Mouse (Mus musculus) embryonic facial prominence, embryonic 15.5 days (tissue): Measurements from ENCODE around the gene Rhbdd3. TPM values are rescaled to one million over a fixed set of nuclear protein-coding genes. Genes with fewer than 3 reads are reported as not detected.

Experiments used
- ATAC-seq: fragments of 200-750 bp; cut with Nextera tagmentation; 2 replicates; pipeline ENCODE4 v1.8.0; 2017; ENCODE audit warnings: low read depth, moderate TSS enrichment; ENCODE audit not compliant: insufficient number of reproducible peaks, low FRiP score, low TSS enrichment
- H3K27ac ChIP-seq: fragments of 300-500 bp; sonication (generic); replicated peaks from 2 replicates; pipeline ENCODE4 v1.5.1; 2015; ENCODE audit warnings: mild to moderate bottlenecking, inconsistent platforms
- H3K27me3 ChIP-seq: fragments of 300-500 bp; sonication (generic); 2 replicates; pipeline ENCODE4 v1.6.1; 2015; ENCODE audit warnings: inconsistent platforms
- H3K36me3 ChIP-seq: fragments of 300-500 bp; sonication (generic); 2 replicates; pipeline ENCODE4 v1.6.1; 2015; ENCODE audit warnings: mild to moderate bottlenecking, inconsistent platforms
- H3K4me1 ChIP-seq: fragments of 300-500 bp; sonication (generic); 2 replicates; pipeline ENCODE4 v1.6.1; 2015; ENCODE audit warnings: inconsistent platforms
- H3K4me2 ChIP-seq: fragments of 300-500 bp; sonication (generic); replicated peaks from 2 replicates; pipeline ENCODE4 v1.6.1; 2015; ENCODE audit warnings: mild to moderate bottlenecking, inconsistent platforms
- H3K4me3 ChIP-seq: fragments of 300-500 bp; sonication (generic); replicated peaks from 2 replicates; pipeline ENCODE4 v1.5.1; 2015; ENCODE audit warnings: mild to moderate bottlenecking, inconsistent platforms
- H3K9ac ChIP-seq: fragments of 300-500 bp; sonication (generic); 2 replicates; pipeline ENCODE4 v1.6.1; 2015; ENCODE audit warnings: inconsistent platforms
- H3K9me3 ChIP-seq: fragments of 300-500 bp; sonication (generic); replicated peaks from 2 replicates; pipeline ENCODE4 v1.6.1; 2016; ENCODE audit warnings: inconsistent platforms
- WGBS: fragments of 180-500 bp; shearing (Covaris S2); methylation state at CpG from one replicate; pipeline ENCODE4 v1.1.7; 2015; 5-methylcytosine and 5-hydroxymethylcytosine counted together
- polyA plus RNA-seq: library from polyadenylated mRNA; unstranded; fragments of >200 nt; fragmentation: Nextera tagmentation; extraction: Ambion mirVana; gene quantifications from 2 replicates; pipeline ENCODE4 v1.2.1, GENCODE M21; 2015

The Rhbdd3 gene
- polyA plus RNA-seq, 1 experiment from 2014 or later = 29.4 TPM

- Histone ChIP-seq H3K27ac (no peak overlapping the region), H3K36me3 (no peaks in the 10 kb centered on the region), H3K4me3 (0 out of 2 replicates have a peak overlapping the region, but pooled peaks have one; percentile 4), H3K4me1 (peaks cover 72% of the 10 kb centered on the region), H3K9me3 (no peaks in the 10 kb centered on the region), H3K4me2 (0 out of 2 replicates have a peak overlapping the region, but pooled peaks have one; percentile 6), H3K27me3 (peaks cover 90% of the 10 kb centered on the region), H3K9ac (no peak overlapping the region)
- 14% methylated on average over 14 of the region's 14 CpGs for WGBS
- no peak for ATAC-seq
Measured at GRCm38 (mm10) chr11:5059230-5059629, 39.5 kb upstream of the Rhbdd3 start.

GRCm38 (mm10) chr11:5059704-5060156, 39.0 kb upstream of the Rhbdd3 start:
- Histone ChIP-seq H3K9ac (no peak overlapping the region), H3K9me3 (no peaks in the 10 kb centered on the region), H3K4me3 (no peak overlapping the region), H3K27me3 (peaks cover 90% of the 10 kb centered on the region), H3K36me3 (no peaks in the 10 kb centered on the region), H3K4me2 (0 out of 2 replicates have a peak overlapping the region, but pooled peaks have one; percentile 6), H3K27ac (no peak overlapping the region), H3K4me1 (peaks cover 77% of the 10 kb centered on the region)
- WGBS = 9% methylated on average over 27 of the region's 27 CpGs
- ATAC-seq = no peak

GRCm38 (mm10) chr11:5060756-5061412, 37.8 kb upstream of the Rhbdd3 start:
- no peak overlapping the region for H3K27ac ChIP-seq
- H3K9me3 ChIP-seq = no peaks in the 10 kb centered on the region
- WGBS = 59% methylated on average over 28 of the region's 28 CpGs
- H3K36me3 ChIP-seq = no peaks in the 10 kb centered on the region
- H3K4me3 ChIP-seq = peak overlapping the region; percentile 33
- peaks cover 81% of the 10 kb centered on the region for H3K27me3 ChIP-seq
- ATAC-seq = no peak
- peaks cover 79% of the 10 kb centered on the region for H3K4me1 ChIP-seq
- H3K9ac ChIP-seq = no peak overlapping the region
- peak overlapping the region; percentile 75 for H3K4me2 ChIP-seq

- Histone ChIP-seq H3K27ac (no peak overlapping the region), H3K36me3 (no peaks in the 10 kb centered on the region), H3K27me3 (peaks cover 74% of the 10 kb centered on the region), H3K4me3 (peak overlapping the region; percentile 33), H3K4me1 (peaks cover 72% of the 10 kb centered on the region), H3K4me2 (peak overlapping the region; percentile 75), H3K9me3 (no peaks in the 10 kb centered on the region), H3K9ac (no peak overlapping the region)
- peak; percentile 27 for ATAC-seq
- 4% methylated on average over 62 of the region's 62 CpGs for WGBS
Measured at GRCm38 (mm10) chr11:5061413-5062139, 37.1 kb upstream of the Rhbdd3 start.

- Histone ChIP-seq H3K9me3 (no peaks in the 10 kb centered on the region), H3K27me3 (peaks cover 66% of the 10 kb centered on the region), H3K9ac (0 out of 2 replicates have a peak overlapping the region, but pooled peaks have one; percentile 1), H3K4me2 (peak overlapping the region; percentile 75), H3K4me3 (peak overlapping the region; percentile 33), H3K4me1 (peaks cover 69% of the 10 kb centered on the region), H3K27ac (no peak overlapping the region), H3K36me3 (no peaks in the 10 kb centered on the region)
- WGBS = 25% methylated on average over 13 of the region's 13 CpGs
- ATAC-seq = no peak
Measured at GRCm38 (mm10) chr11:5062326-5062725, 36.4 kb upstream of the Rhbdd3 start.

- Histone ChIP-seq H3K27me3 (peaks cover 60% of the 10 kb centered on the region), H3K4me2 (peak overlapping the region; percentile 75; the same call in 1 of the 2 replicates), H3K36me3 (peaks cover 3% of the 10 kb centered on the region), H3K9ac (no peak overlapping the region), H3K4me1 (peaks cover 62% of the 10 kb centered on the region), H3K4me3 (no peak overlapping the region), H3K9me3 (no peaks in the 10 kb centered on the region), H3K27ac (no peak overlapping the region)
- 66% methylated on average over 13 of the region's 13 CpGs for whole genome bisulfite sequencing
- no peak for ATAC-seq
Measured at GRCm38 (mm10) chr11:5062860-5063505, 35.7 kb upstream of the Rhbdd3 start.

GRCm38 (mm10) chr11:5063561-5064281, 35.0 kb upstream of the Rhbdd3 start:
- Histone ChIP-seq H3K27ac (no peak overlapping the region), H3K4me3 (peak overlapping the region; percentile 73), H3K4me2 (peak overlapping the region; percentile 91), H3K27me3 (peaks cover 54% of the 10 kb centered on the region), H3K36me3 (peaks cover 10% of the 10 kb centered on the region), H3K9ac (no peak overlapping the region), H3K9me3 (no peaks in the 10 kb centered on the region), H3K4me1 (peaks cover 56% of the 10 kb centered on the region)
- no peak for ATAC-seq
- WGBS = 52% methylated on average over 31 of the region's 31 CpGs

- no peaks in the 10 kb centered on the region for H3K9me3 ChIP-seq
- H3K27ac ChIP-seq = no peak overlapping the region
- H3K36me3 ChIP-seq = peaks cover 17% of the 10 kb centered on the region
- ATAC-seq = no peak
- peaks cover 46% of the 10 kb centered on the region for H3K27me3 ChIP-seq
- H3K4me2 ChIP-seq = peak overlapping the region; percentile 91
- H3K9ac ChIP-seq = peak overlapping the region; percentile 66
- H3K4me3 ChIP-seq = peak overlapping the region; percentile 73
- peaks cover 48% of the 10 kb centered on the region for H3K4me1 ChIP-seq
- 13% methylated on average over 38 of the region's 38 CpGs for WGBS
Measured at GRCm38 (mm10) chr11:5064282-5065055, 34.3 kb upstream of the Rhbdd3 start.

- peak within 1 kb of the TSS; percentile 66 for H3K9ac ChIP-seq
- peak within 1 kb of the TSS; percentile 73 for H3K4me3 ChIP-seq
- H3K27ac ChIP-seq = peak within 1 kb of the TSS; percentile 18
- peak within 1 kb of the TSS; percentile 91 for H3K4me2 ChIP-seq
- peaks cover 43% of the 10 kb centered on the region for H3K4me1 ChIP-seq
- WGBS = 1% methylated on average over 49 of the region's 50 CpGs
- peak; percentile 86 for ATAC-seq
- H3K27me3 ChIP-seq = peaks cover 38% of the 10 kb centered on the region
- no peaks in the 10 kb centered on the region for H3K9me3 ChIP-seq
- peaks cover 23% of the 10 kb centered on the region for H3K36me3 ChIP-seq
Measured at GRCm38 (mm10) chr11:5065056-5065821, 33.5 kb upstream of the Rhbdd3 start, which contains the start of gene Gas2l1. TSS of gene Gas2l1 (minus strand) at chr11:5065327.

GRCm38 (mm10) chr11:5067063-5067462, 31.7 kb upstream of the Rhbdd3 start:
- Histone ChIP-seq H3K27me3 (peaks cover 21% of the 10 kb centered on the region; the same call in 1 of the 2 replicates), H3K4me2 (no peak overlapping the region), H3K36me3 (peaks cover 41% of the 10 kb centered on the region), H3K9me3 (no peaks in the 10 kb centered on the region), H3K9ac (no peak overlapping the region), H3K27ac (no peak overlapping the region), H3K4me1 (peaks cover 29% of the 10 kb centered on the region), H3K4me3 (no peak overlapping the region)
- no peak for ATAC-seq
